Mouse (Mus musculus) forebrain, embryonic 10.5 days (tissue): ENCODE results near the gene Gmeb1. TPM values are rescaled to one million over a fixed set of nuclear protein-coding genes. Genes with fewer than 3 reads are reported as not detected.

Experiments used
- microRNA-seq: library from miRNA; unstranded; fragments of <30 nt; microRNA quantifications from one replicate; pipeline ENCODE4, GENCODE M21; 2017
- polyA plus RNA-seq: library from polyadenylated mRNA; unstranded; fragments of >200 nt; fragmentation: Nextera tagmentation; extraction: Ambion mirVana; gene quantifications from 2 replicates; pipeline ENCODE4 v1.2.1, GENCODE M21; 2016

Gmeb1 gene
- polyA plus RNA-seq, 1 experiment from 2014 or later = 50.6 TPM

Small RNA genes within 50 kb of the gene (microRNA-seq; reads per million reads assigned to microRNA genes)
- not detected for gene Gm22033

Other genes starting within 250 kb of the Gmeb1 start
- gene Gm10300, start 186.9 kb downstream of the Gmeb1 start, polyA plus RNA-seq = not detected in 2 replicates
- 115 and 123 TPM in 2 replicates for gene Epb41, start 186.3 kb downstream of the Gmeb1 start, polyA plus RNA-seq
- 0.11 TPM in 1 of 2 replicates, not detected in the other for gene Oprd1, start 117.1 kb downstream of the Gmeb1 start, polyA plus RNA-seq
- 142 and 151 TPM in 2 replicates for gene Ythdf2, start 49.3 kb downstream of the Gmeb1 start, polyA plus RNA-seq
- 71.0 and 73.1 TPM in 2 replicates for gene Taf12, start 12.8 kb upstream of the Gmeb1 start, polyA plus RNA-seq
- gene Rab42, start 41.8 kb upstream of the Gmeb1 start, polyA plus RNA-seq = 0.97 and 1.2 TPM in 2 replicates
- 91.4 and 91.8 TPM in 2 replicates for gene Trnau1ap, start 67.9 kb upstream of the Gmeb1 start, polyA plus RNA-seq
- gene Rcc1, start 92.0 kb upstream of the Gmeb1 start, polyA plus RNA-seq = 193 and 194 TPM in 2 replicates
- gene Phactr4, start 160.9 kb upstream of the Gmeb1 start, polyA plus RNA-seq = 22.5 and 24.7 TPM in 2 replicates
- 39.8 and 41.8 TPM in 2 replicates for gene Med18, start 202.3 kb upstream of the Gmeb1 start, polyA plus RNA-seq
- 12.0 and 13.5 TPM in 2 replicates for gene Sesn2, start 248.9 kb upstream of the Gmeb1 start, polyA plus RNA-seq